Mouse (Mus musculus) thymus, postnatal 14 days (tissue): ENCODE measurements around the gene Trim28.
A peak's percentile ranks its signal among the peaks of the same experiment; 100 is the strongest.

Experiments used
- DNase-seq: peaks from one replicate; pipeline ENCODE4 v3.0.0; 2021

Gene Trim28

GRCm38 (mm10) chr7:13001584-13001983 is 2.7 kb downstream of the Trim28 start:
- DNase-seq: no peak

DNA sequence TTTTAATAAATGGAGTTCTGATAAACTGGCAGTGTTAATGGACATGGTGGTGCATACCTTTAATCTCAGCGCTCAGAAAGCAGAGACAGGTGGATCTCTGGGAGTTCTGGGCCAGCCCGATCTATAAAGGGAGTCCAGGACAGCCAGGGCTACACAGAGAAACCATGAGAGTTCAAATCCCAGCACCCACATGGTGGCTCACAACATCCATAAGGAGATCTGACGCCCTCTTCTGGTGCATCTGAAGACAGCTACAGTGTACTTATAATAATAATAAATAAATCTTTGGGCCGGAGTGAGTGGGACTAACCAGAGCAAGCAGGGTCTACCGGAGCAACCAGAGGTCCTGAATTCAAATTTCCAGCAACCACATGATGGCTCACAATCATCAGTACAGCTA is 4.5 kb downstream of the Trim28 start:
- no peak for DNase-seq

- DNase-seq: no peak
Measured at GRCm38 (mm10) chr7:13006011-13006410, 7.1 kb downstream of the Trim28 start.

DNA sequence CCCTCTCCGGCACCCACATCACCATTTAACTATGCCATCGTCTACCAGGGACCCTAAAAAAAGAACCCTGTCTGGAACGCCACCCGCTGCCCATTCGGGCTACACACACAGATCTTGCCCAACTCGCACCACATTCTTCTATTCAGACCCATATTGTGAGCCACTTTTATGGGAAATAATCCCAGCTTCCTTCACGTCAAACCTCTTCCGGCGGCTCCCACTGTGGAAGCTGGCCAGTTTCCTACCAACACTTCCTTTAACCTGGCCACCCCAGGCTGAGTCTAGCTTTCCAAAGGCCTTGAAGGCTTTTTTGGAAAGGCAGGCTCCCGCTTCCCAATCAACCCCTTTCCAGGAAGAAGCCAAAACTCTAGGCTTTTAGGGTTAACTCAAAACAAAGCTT is 7.6 kb downstream of the Trim28 start:
- DNase-seq: no peak

DNA sequence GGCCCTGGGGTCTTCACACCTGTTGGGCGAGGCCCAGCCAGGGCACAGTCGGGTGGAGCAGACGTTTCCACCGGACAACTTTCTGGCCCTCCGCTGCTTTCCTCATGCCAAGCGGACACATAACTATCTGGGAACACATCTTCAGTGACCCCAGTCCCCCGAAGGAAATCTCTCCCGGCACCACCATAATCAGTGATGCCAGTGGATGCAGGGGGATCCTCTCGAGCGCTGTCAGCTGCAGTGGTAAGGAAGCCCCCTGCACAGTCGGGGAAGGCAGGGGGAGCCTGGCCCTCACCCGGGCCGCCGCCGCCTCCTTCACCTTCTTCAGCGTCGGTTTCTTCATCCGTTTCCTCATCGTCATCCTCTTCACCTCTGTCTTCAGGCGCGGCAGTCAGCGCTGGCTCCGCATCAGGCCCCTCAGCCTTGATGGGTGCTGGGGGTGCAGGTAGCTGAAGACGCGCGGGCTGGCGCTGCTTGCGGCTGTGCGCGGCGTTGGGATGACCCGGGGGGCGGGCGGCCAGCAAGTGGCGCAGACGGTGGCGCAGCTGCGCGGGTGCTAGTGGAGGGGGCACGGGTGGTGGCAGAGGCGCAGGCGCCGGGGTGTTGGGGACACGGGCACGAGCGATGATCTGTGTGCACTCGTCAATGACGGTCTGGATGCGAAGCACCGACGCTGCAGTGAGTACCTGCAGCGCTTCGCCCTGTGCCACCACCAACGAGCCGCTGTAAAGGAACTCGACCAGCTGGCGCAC is 8.6 kb downstream of the Trim28 start:
- DNase-seq: no peak

DNA sequence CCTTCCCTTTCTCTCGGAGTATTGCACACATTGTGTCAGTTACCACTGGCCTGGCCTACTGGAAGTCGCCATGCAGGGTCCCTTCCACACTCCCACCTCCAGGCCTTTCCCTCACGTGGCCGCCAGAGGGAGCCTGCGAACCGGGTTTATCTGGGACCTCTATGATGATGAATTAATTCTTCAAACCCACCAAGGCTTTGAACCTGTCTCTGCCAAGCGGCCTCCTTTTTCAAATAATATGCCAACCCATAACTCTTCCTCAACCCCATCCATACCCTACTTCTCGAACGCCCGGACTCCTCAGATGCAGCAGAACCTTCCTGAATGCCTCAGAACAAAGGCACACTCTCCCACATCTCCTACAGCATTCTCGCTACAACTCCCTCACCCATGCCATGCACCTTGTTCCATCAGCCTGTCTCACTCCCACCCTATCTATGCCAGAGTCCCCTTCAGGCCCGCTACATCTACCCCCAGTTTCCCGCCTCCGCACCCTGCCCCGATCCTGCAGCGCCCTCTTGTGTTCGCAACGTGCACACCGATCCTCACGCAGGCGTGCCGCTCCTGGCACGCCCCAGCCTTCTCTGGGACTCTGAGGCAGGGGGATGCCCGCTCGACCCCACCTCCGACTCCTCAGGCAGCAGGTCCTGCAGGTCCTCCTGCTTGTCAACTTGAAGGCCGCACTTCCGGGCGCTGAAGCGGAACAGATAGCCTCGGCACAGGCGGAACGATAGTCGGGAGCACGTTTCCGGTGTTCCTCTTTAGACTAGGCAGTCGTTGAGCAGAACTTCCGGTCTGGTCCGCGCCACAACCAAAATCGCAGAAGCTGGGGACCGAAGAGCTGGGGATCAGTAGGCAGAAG is 10.5 kb downstream of the Trim28 start:
- DNase-seq: peak; percentile 92

DNA sequence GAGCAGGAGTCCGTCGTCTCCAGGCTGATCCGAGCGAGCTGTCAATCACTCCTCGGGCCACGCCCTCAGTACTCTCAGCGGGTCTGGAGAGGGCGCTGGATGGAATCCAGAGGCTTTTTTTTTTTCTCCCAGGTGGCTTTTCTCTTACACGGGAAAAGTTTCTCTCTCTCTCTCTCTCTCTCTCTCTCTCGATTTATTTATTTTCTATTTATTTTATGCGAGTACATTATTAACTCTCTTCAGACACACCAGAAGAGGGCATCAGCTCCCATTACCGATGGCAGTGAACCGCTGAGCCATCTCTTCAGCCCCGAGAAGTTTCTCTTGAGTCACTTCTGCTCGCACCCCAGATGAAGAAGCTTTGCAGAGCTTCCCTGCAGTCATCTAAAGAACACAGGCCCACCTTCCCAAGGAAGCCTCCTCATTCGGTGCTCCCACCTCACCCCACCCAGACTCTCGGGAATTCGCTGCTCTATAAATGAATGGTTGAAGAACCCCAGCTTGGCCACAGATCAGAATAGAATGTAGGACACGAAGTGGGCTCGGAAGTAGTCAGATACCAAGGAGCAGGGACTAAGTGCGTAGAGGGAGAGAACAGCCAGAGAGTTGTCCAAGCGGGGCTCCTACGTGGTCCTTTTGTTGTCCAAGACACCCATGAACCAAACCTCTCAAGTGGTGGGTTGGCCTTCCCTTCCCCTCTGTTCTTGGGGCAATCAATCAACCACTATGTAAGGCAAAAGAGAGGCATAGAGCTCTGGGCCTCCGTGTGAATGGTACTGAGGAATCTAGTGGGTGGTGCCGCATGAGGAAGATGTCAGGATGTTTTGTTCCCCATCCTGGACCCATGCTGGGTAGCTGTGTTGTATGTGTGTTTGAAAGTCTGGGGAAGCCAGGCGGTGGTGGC is 11.3 kb downstream of the Trim28 start, which contains the start of gene Zbtb45:
TSS of gene Zbtb45 (minus strand) at position 30 of the 904 bp plus-strand sequence.
- peak; percentile 27 for DNase-seq

GRCm38 (mm10) chr7:13013671-13014070 is 14.8 kb downstream of the Trim28 start:
- no peak for DNase-seq

- DNase-seq: no peak
Measured at GRCm38 (mm10) chr7:13014275-13014839, 15.4 kb downstream of the Trim28 start.

DNA sequence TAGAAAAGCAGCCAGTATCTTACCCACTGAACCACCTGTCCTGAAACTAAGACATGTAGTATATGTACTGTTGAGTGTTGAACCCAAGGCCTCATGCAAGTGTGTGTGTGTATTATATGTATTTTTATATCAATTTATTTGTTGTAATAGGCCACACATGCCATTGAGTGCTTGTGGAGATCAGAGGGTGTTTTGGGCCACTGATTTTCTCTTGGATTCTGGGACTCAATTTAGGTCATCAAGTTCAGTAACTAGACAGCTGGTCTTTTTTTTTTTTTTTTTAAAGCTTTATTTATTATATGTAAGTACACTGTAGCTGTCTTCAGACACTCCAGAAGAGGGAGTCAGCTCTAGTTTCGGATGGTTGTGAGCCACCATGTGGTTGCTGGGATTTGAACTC is 16.3 kb downstream of the Trim28 start:
- no peak for DNase-seq

- DNase-seq: peak; percentile 83
Measured at GRCm38 (mm10) chr7:13022773-13023535, 24.0 kb downstream of the Trim28 start.

DNA sequence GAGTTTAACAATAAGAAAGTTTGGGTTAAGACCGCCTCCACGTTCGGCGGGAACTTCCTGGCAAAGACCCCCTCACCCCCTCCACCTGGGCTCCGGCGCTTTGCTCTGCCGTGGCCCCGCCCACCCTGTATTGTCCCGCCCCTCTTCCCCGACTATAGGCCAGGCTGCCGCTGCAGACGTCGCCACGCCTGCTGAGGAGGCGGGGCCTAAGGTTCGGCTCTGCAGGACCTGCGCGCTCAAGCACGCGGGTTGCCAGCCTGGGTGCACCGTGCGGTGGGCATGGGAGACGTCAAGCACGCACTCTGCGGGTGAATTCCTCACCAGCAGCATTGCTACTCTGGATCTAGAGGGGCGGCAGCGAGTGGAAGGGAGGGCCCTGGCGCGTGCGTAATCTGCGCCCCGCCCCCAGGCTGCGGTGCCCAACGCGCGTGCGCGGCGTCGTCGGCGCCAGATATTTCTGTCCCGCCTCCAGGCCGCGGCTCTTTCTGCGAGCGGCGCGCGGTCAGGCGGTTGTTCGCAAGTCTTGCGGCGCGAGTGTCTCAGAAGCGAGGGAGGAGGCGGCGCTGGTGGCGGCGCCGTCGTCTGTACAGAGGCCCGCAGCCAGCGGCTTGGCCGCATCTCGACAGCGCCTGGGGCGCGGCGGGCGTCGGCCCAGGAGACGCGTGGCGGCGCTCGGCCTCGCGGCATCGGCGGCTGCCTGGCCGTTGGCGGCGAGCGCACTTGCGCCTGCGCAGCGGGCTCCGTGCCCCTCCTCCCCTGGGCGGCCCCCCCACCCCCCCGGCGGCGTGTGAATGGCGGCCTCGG is 25.2 kb downstream of the Trim28 start:
- DNase-seq: peak; percentile 95

DNA sequence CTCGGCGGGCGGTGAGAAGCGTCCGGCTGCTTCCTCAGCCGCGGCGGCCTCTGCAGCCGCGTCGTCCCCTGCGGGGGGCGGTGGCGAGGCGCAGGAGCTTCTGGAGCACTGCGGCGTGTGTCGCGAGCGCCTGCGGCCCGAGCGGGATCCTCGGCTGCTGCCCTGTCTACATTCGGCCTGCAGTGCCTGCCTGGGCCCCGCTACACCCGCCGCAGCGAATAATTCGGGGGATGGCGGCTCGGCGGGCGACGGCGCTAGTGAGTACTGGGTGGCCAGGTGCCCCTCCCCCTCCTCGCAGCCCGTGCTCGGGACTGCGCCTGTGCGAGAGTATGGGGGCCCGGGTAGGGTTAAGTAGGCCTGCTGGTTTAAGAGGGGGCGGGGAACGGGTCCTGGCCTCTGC is 25.9 kb downstream of the Trim28 start:
- peak; percentile 89 for DNase-seq

- DNase-seq: no peak
Measured at GRCm38 (mm10) chr7:13025511-13026112, 26.7 kb downstream of the Trim28 start.

- no peak for DNase-seq
Measured at GRCm38 (mm10) chr7:13028986-13029385, 30.1 kb downstream of the Trim28 start.

- no peak for DNase-seq
Measured at GRCm38 (mm10) chr7:13031069-13031468, 32.2 kb downstream of the Trim28 start.

DNA sequence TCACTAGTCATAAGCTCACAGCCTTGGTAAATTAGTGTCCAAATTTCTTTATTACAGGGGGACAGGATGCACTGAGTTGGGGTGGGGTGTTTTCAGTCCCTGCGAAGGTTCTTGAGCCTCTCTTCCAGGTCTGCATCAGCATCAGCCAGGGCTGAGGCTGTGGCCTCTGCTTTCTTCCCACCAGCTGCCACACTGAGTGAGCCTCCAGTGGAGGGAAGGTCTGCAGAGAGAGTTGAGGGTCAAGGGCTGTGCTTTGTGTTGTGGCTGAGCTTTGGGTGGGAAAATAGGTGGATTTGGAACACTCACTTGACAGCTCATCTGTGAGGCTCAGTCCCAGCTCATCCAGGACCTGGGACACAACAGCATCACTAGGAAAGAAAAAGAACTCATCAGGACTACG is 33.1 kb downstream of the Trim28 start:
- DNase-seq: no peak

DNA sequence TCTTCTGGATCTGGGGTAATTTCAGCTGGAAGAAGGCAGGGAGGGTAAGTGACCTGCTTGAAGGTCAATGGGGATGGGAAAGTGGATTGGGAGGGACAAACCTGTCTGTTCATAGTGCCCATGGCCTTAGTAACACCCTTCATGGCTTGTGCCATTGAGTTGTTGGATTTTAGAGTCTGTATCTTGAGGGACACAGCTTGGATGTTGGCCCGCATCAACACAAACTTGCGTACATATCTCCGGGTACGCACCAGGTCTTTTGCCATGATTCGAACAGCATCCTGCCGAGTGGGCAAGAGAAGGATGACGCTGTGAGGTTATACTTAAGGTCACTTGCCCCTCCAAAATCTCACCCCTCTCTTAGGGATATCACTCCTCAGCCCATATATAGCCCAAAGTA is 33.6 kb downstream of the Trim28 start:
- no peak for DNase-seq

GRCm38 (mm10) chr7:13033451-13034147 is 34.7 kb downstream of the Trim28 start:
- DNase-seq: no peak
